ENCODE assay signal across 8 mouse cellular contexts in genomic region chr2:61711108-61712040, GRCm38 (mm10). TPM values are rescaled to one million over a fixed set of nuclear protein-coding genes. Genes with fewer than 3 reads are reported as not detected.
DNase-seq lines count a peak whose midpoint lies in the region; ATAC-seq and TF ChIP-seq lines count a peak whose summit lies in the region.

Gene Psmd14 (plus strand): TSS chr2:61711694.

- no peaks in the 10 kb centered on the region for H3K36me3 ChIP-seq in forebrain, embryonic 15.5 days

- intact Hi-C loops in heart, postnatal 25 days (cut with DNase I), result loop anchor here (5.0 kb wide), 2 partner anchors 96 to 119 kb away; no protein-coding TSS in a partner anchor

- no peak for TF ChIP-seq CTCF in lung, adult 2 months (IDR thresholded peaks at IDR 0.05; ENCODE audit: insufficient read depth, low read length)

- peak within 1 kb of the TSS; percentile 88 for H3K27ac ChIP-seq in forebrain, embryonic 15.5 days (replicated peaks)

- peak within 1 kb of the TSS; percentile 96 for H3K4me3 ChIP-seq in forebrain, embryonic 15.5 days
- peak within 1 kb of the TSS; percentile 93 for H3K4me3 ChIP-seq in lung, adult 2 months (replicated peaks; ENCODE audit: extremely low read depth, low read depth, low read length)

- 4% methylated on average over 46 of the region's 52 CpGs for WGBS in forebrain, embryonic 15.5 days
- 6% methylated on average over 43 of the region's 52 CpGs for WGBS in lung, adult 2 months

- peak within 1 kb of the TSS; percentile 54 for H3K4me2 ChIP-seq in forebrain, embryonic 15.5 days (replicated peaks)

- H3K4me1 ChIP-seq in forebrain, embryonic 15.5 days, result peaks cover 16% of the 10 kb centered on the region
- H3K4me1 ChIP-seq in lung, adult 2 months (ENCODE audit: control insufficient read depth, insufficient read depth, low read length), result no peaks in the 10 kb centered on the region

- TF ChIP-seq POLR2A in lung, adult 2 months (IDR thresholded peaks at IDR 0.05; ENCODE audit: borderline replicate concordance, extremely low read depth, low read depth, low read length), result peak; percentile 42; the same call in 1 of the 2 replicates

- no peaks in the 10 kb centered on the region for H3K27me3 ChIP-seq in forebrain, embryonic 15.5 days

- H3K9ac ChIP-seq in forebrain, embryonic 15.5 days (replicated peaks), result peak within 1 kb of the TSS; percentile 93

- peak; percentile 98 for ATAC-seq in forebrain, embryonic 15.5 days (replicated peaks)
- peak; percentile 96 for ATAC-seq in neutrophil, adult 5-6 weeks (ENCODE audit: extremely low read depth, insufficient number of reproducible peaks, low FRiP score, poor library complexity, severe bottlenecking)

- no peaks in the 10 kb centered on the region for H3K9me3 ChIP-seq in forebrain, embryonic 15.5 days

- DNase-seq in ES-CJ7 (ENCODE audit: low read depth, low spot score), result peak; percentile 93
- DNase-seq in cerebellum, adult 11 months, result peak; percentile 81
- peak; percentile 76 for DNase-seq in heart, postnatal 25 days (ENCODE audit: low spot score)
- peak; percentile 81 to 94 for DNase-seq in layer of hippocampus, adult 18-20 months (ENCODE audit: low spot score in 2 of 2)
- DNase-seq in lung, adult 2 months, result peak; percentile 80
- peak; percentile 73 to 79 for DNase-seq in thymus, adult 18-20 months

RNA-seq across cellular contexts. Expression of gene Psmd14, which starts in this region (rescaled TPM):
- 251 and 257 TPM in 2 replicates for polyA plus RNA-seq in forebrain, embryonic 15.5 days (2015; fragmentation: Nextera tagmentation; extraction: Ambion mirVana)
- total RNA-seq in heart, postnatal 25 days (2021), result 10 to 100 TPM; 55.0 to 58.9 TPM
- 100 to 1,000 TPM; 108 to 110 TPM for total RNA-seq in layer of hippocampus, adult 18-20 months (2021)
- 7.3 and 15.0 TPM in 2 replicates for polyA plus RNA-seq in lung, adult 2 months (2012; rRNA removed)
- total RNA-seq in neutrophil, adult 5-6 weeks (2017), result 54.8 and 77.2 TPM in 2 replicates

Comparison
In these comparisons a context has a peak if more than half of its experiments do, and no peak if none do; other contexts are left out.
1. Peak in every context shown above with its lines: DNase-seq, ATAC-seq, H3K4me3 ChIP-seq and H3K27ac ChIP-seq.
2. RNA of gene Psmd14 (polyA plus RNA-seq): 251 to 257 TPM in forebrain, embryonic 15.5 days; 7.3 to 15.0 TPM in lung, adult 2 months; every median in the first group is over 10 times any median in the second.